Mouse (Mus musculus): ENCODE data around the gene Ift140. TPM values are rescaled to one million over a fixed set of nuclear protein-coding genes. Genes with fewer than 3 reads are reported as not detected.

The Ift140 gene
- polyA plus RNA-seq, 1 experiment from 2014 or later, result 28.4 TPM

DNA sequence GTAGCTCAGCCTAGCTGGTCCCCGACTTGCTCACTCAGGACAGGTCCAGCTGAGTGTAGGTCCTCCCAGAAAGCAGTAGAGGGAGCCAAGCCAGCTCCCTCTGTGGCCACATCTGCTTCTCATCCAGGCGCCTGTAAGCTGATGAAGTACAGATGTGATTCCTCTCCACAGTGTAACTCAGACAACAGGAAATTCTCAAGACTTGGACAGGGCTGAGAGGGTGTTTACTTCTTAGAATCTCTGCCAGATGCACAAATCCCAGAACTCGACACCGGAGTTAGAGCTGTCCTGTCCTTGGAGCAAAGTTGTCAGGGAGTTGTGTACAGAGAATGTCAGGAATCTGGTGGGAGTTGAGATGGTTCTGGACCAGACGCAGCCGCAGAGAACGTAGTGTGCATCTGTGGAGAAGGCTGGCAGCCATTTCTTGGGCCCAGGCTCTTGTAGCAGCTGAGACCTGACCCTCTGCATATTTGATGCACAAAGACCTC is 67.6 kb downstream of the Ift140 start, which contains the start of gene Tmem204:
TSS of gene Tmem204 (minus strand) at position 148 of the 488 bp plus-strand sequence.
- Histone ChIP-seq H3K9ac (replicated peaks; ENCODE audit: low read depth, low read length) (no peak within 1 kb of the TSS), H3K4me2 (ENCODE audit: low read length) (no peak within 1 kb of the TSS), H3K36me3 (ENCODE audit: control insufficient read depth, insufficient read depth) (no peaks in the 10 kb centered on the region), H3K27me3 (replicated peaks; ENCODE audit: control insufficient read depth, insufficient read depth, low read length) (no peaks in the 10 kb centered on the region), H3K9me3 (ENCODE audit: control insufficient read depth, low read length) (no peaks in the 10 kb centered on the region), H3K27ac (ENCODE audit: low read length) (no peak within 1 kb of the TSS), H3K4me3 (replicated peaks; ENCODE audit: low read length) (no peak within 1 kb of the TSS), H3K4me1 (replicated peaks; ENCODE audit: control insufficient read depth, insufficient read depth, low read length) (0 out of 2 replicates have a peak, but pooled peaks cover 2% of the 10 kb centered on the region)
- no peak for ATAC-seq
- 75% methylated on average over 7 of the region's 7 CpGs for WGBS

DNA sequence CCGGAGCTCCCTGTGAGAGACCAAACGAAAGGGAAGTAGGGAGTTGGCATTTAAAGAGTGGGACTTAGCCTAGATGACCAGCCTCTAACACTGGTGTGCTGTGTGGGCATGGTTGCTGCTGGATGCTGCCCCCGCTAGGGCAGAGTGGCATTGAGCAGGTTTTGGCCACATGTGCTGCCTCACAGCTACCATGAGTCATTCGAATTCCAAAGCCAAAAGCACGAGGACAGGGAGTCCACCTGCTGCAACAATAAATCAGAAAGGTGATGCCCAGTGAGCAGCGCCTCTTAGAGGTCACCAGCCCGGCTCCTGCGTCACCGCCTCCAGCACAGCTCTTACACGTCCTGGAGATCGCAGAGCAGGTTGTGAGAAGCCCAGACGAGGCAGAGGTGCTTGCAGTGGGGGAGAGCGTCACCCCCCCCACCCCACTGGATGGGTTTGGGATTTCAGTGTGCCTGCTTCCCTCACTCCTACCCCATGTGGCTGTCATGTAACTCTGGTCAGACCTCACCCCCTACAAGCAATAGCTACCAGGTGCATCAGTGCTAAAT is 69.0 kb downstream of the Ift140 start:
- Histone ChIP-seq H3K36me3 (ENCODE audit: control insufficient read depth, insufficient read depth) (0 out of 2 replicates have a peak, but pooled peaks cover 4% of the 10 kb centered on the region), H3K4me3 (replicated peaks; ENCODE audit: low read length) (no peak overlapping the region), H3K27ac (ENCODE audit: low read length) (no peak overlapping the region), H3K9me3 (ENCODE audit: control insufficient read depth, low read length) (no peaks in the 10 kb centered on the region), H3K4me1 (replicated peaks; ENCODE audit: control insufficient read depth, insufficient read depth, low read length) (no peaks in the 10 kb centered on the region), H3K4me2 (ENCODE audit: low read length) (no peak overlapping the region), H3K27me3 (replicated peaks; ENCODE audit: control insufficient read depth, insufficient read depth, low read length) (no peaks in the 10 kb centered on the region), H3K9ac (replicated peaks; ENCODE audit: low read depth, low read length) (no peak overlapping the region)
- 80% methylated on average over 13 of the region's 13 CpGs for WGBS
- ATAC-seq, result no peak

DNA sequence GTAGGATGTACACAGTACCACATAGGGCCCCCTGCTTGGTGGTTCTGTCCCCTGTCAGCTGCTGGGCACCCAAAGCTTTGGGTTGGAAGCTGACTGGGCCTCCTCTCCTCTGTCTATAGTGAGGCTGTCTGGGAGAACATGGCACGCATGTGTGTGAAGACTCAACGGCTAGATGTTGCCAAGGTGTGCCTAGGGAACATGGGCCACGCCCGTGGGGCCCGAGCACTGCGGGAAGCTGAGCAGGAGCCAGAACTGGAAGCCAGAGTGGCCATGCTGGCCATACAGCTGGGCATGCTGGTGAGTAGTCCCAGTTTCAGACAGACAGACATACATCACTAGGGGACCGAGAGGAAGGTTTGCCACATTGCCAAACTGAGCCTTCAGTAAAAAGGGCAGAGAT is 70.8 kb downstream of the Ift140 start:
- no peaks in the 10 kb centered on the region for H3K9me3 ChIP-seq (ENCODE audit: control insufficient read depth, low read length)
- no peak overlapping the region for H3K4me2 ChIP-seq (ENCODE audit: low read length)
- H3K27me3 ChIP-seq (replicated peaks; ENCODE audit: control insufficient read depth, insufficient read depth, low read length), result no peaks in the 10 kb centered on the region
- H3K4me3 ChIP-seq (replicated peaks; ENCODE audit: low read length), result no peak overlapping the region
- H3K4me1 ChIP-seq (replicated peaks; ENCODE audit: control insufficient read depth, insufficient read depth, low read length), result no peaks in the 10 kb centered on the region
- no peak overlapping the region for H3K27ac ChIP-seq (ENCODE audit: low read length)
- no peak overlapping the region for H3K9ac ChIP-seq (replicated peaks; ENCODE audit: low read depth, low read length)
- ATAC-seq, result no peak
- WGBS, result 89% methylated on average over 7 of the region's 7 CpGs
- 0 out of 2 replicates have a peak, but pooled peaks cover 4% of the 10 kb centered on the region for H3K36me3 ChIP-seq (ENCODE audit: control insufficient read depth, insufficient read depth)

DNA sequence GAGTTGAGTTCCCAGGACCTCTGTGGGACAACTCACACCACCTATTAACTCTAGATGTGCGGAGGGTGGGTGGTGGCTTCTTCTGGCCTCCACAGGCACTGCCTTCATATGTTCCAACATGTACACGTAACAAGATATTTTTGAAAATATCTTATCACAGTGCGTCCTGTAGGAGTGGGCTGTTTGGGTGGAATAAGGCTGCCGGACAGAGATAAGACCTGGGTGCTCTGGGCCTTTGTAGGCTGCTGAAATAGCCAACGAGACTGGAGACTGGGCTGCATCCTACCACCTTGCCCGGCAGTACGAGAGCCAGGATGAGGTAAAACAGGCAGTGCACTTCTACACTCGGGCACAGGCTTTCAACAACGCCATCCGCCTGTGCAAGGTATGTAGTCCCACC is 73.3 kb downstream of the Ift140 start:
- no peaks in the 10 kb centered on the region for H3K4me1 ChIP-seq (replicated peaks; ENCODE audit: control insufficient read depth, insufficient read depth, low read length)
- H3K9ac ChIP-seq (replicated peaks; ENCODE audit: low read depth, low read length), result no peak overlapping the region
- no peaks in the 10 kb centered on the region for H3K27me3 ChIP-seq (replicated peaks; ENCODE audit: control insufficient read depth, insufficient read depth, low read length)
- 92% methylated on average over 10 of the region's 10 CpGs for WGBS
- ATAC-seq, result no peak
- H3K27ac ChIP-seq (ENCODE audit: low read length), result no peak overlapping the region
- H3K9me3 ChIP-seq (ENCODE audit: control insufficient read depth, low read length), result no peaks in the 10 kb centered on the region
- no peak overlapping the region for H3K4me2 ChIP-seq (ENCODE audit: low read length)
- no peak overlapping the region for H3K4me3 ChIP-seq (replicated peaks; ENCODE audit: low read length)
- H3K36me3 ChIP-seq (ENCODE audit: control insufficient read depth, insufficient read depth), result peaks cover 8% of the 10 kb centered on the region; the same call in 1 of the 2 replicates

DNA sequence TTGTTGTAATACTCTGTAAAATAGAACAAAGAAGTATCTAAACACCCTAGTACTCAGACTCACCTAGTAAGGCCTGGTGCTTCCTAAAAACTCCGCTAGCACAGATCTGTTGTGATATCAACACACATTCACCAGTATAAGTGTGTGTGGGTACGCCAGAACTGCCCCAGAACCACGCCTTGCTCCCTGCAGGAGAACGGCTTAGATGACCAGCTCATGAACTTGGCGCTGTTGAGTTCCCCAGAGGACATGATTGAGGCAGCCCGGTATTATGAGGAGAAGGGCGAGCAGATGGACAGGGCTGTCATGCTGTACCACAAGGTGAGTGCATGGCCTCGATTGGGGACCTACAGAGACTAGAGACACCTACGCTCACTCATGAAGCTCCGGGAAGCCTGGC is 74.6 kb downstream of the Ift140 start:
- H3K9me3 ChIP-seq (ENCODE audit: control insufficient read depth, low read length), result no peaks in the 10 kb centered on the region
- H3K4me3 ChIP-seq (replicated peaks; ENCODE audit: low read length), result no peak overlapping the region
- peaks cover 8% of the 10 kb centered on the region; the same call in 1 of the 2 replicates for H3K36me3 ChIP-seq (ENCODE audit: control insufficient read depth, insufficient read depth)
- no peak overlapping the region for H3K9ac ChIP-seq (replicated peaks; ENCODE audit: low read depth, low read length)
- no peak overlapping the region for H3K4me2 ChIP-seq (ENCODE audit: low read length)
- H3K4me1 ChIP-seq (replicated peaks; ENCODE audit: control insufficient read depth, insufficient read depth, low read length), result no peaks in the 10 kb centered on the region
- ATAC-seq, result no peak
- H3K27ac ChIP-seq (ENCODE audit: low read length), result no peak overlapping the region
- H3K27me3 ChIP-seq (replicated peaks; ENCODE audit: control insufficient read depth, insufficient read depth, low read length), result no peaks in the 10 kb centered on the region
- WGBS, result 94% methylated on average over 10 of the region's 10 CpGs

DNA sequence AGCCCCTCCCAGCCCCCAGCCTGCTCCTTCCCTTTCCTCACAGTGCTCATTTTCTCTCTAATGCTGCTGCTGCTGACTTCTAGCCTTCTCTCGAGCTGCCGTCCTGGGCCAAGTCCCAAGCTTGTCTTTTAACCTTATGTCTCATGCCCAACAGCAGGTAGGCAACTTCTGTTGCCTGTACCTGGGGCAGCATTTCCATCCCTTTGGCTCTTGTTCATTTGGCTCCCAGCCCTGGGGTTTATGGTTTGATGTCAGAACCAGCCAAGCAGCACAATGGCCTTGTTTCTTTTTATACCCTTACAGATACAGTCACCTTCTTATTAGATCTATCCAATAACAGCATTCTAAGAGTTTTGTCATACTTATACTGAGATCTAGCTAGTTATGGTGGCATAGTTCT is 80.3 kb downstream of the Ift140 start:
- Histone ChIP-seq H3K4me1 (replicated peaks; ENCODE audit: control insufficient read depth, insufficient read depth, low read length) (no peaks in the 10 kb centered on the region), H3K9ac (replicated peaks; ENCODE audit: low read depth, low read length) (no peak overlapping the region), H3K27me3 (replicated peaks; ENCODE audit: control insufficient read depth, insufficient read depth, low read length) (no peaks in the 10 kb centered on the region), H3K4me2 (ENCODE audit: low read length) (no peak overlapping the region), H3K4me3 (replicated peaks; ENCODE audit: low read length) (no peak overlapping the region), H3K9me3 (ENCODE audit: control insufficient read depth, low read length) (no peaks in the 10 kb centered on the region), H3K36me3 (ENCODE audit: control insufficient read depth, insufficient read depth) (peaks cover 15% of the 10 kb centered on the region), H3K27ac (ENCODE audit: low read length) (no peak overlapping the region)
- ATAC-seq, result no peak
- 78% methylated on average over 2 of the region's 2 CpGs for WGBS

DNA sequence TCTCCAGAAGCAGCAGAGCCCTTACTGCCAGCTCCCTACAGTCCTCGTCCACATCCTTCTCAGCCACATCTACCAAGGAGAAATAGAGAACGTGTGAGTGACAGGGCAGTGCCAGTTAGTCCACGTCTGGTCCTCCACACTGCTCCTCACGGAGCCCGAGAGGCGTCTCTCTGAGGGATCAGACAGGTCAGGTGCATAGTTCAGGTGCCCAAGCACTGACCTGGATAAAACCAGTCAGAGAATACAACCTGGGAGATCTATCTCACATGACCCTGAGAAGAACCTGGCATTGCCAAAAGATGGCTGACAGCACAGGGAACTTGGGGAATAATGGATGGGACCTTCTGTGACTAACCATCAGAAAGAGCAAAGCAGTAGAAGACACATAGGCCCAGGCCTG is 84.2 kb downstream of the Ift140 start:
- H3K27me3 ChIP-seq (replicated peaks; ENCODE audit: control insufficient read depth, insufficient read depth, low read length), result no peaks in the 10 kb centered on the region

DNA sequence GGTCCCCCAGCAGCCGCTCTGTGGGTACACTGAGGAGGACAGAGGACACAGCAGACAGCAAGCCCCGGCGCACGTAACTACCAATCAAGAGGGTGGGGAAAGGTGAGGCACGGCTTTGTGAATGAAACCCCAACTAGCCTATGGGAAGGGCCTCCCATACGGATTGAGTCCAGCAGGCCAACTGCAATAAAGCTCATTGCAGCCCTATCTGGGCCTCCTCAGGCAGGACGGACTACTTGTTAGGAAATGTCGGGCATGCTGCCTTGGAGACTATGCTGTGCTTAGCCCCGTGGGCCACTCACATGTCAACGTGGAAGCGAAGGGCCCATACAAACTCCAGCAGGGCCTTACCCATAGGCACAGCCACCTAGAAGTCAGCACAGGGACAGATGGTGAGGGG is 85.5 kb downstream of the Ift140 start:
- no peak overlapping the region for H3K4me2 ChIP-seq (ENCODE audit: low read length)
- H3K9me3 ChIP-seq (ENCODE audit: control insufficient read depth, low read length), result no peaks in the 10 kb centered on the region
- ATAC-seq, result no peak
- H3K9ac ChIP-seq (replicated peaks; ENCODE audit: low read depth, low read length), result no peak overlapping the region
- no peak overlapping the region for H3K27ac ChIP-seq (ENCODE audit: low read length)
- H3K36me3 ChIP-seq (ENCODE audit: control insufficient read depth, insufficient read depth), result peaks cover 36% of the 10 kb centered on the region
- H3K27me3 ChIP-seq (replicated peaks; ENCODE audit: control insufficient read depth, insufficient read depth, low read length), result no peaks in the 10 kb centered on the region
- H3K4me1 ChIP-seq (replicated peaks; ENCODE audit: control insufficient read depth, insufficient read depth, low read length), result no peaks in the 10 kb centered on the region
- no peak overlapping the region for H3K4me3 ChIP-seq (replicated peaks; ENCODE audit: low read length)
- 90% methylated on average over 11 of the region's 11 CpGs for WGBS

More for the DNA sequence above, 84.2 kb downstream of the Ift140 start:
- Histone ChIP-seq H3K9ac (replicated peaks; ENCODE audit: low read depth, low read length) (no peak overlapping the region), H3K4me3 (replicated peaks; ENCODE audit: low read length) (no peak overlapping the region), H3K4me1 (replicated peaks; ENCODE audit: control insufficient read depth, insufficient read depth, low read length) (no peaks in the 10 kb centered on the region), H3K9me3 (ENCODE audit: control insufficient read depth, low read length) (no peaks in the 10 kb centered on the region), H3K4me2 (ENCODE audit: low read length) (no peak overlapping the region), H3K36me3 (ENCODE audit: control insufficient read depth, insufficient read depth) (peaks cover 34% of the 10 kb centered on the region), H3K27ac (ENCODE audit: low read length) (no peak overlapping the region)
- ATAC-seq, result no peak
- whole genome bisulfite sequencing, result 93% methylated on average over 6 of the region's 6 CpGs

DNA sequence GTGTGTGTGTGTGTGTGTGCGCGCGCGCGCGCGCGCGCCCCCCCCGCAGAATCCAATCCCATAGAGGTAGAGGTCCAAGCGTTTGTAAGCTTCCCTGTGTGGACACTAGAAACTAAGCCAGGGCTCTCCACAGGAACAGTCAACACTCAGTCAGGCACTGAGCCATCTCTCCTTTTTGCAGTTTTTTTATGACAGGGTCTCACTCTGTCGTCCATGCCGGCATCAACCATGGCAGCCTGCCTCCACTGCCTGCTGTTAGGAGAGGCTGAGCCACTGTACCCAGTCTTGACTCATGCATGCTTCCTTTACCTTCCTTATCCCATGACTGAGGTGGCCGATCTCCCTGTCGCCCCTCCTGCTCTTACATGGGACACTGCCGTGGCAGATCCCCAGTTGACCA is 91.9 kb downstream of the Ift140 start:
- H3K27me3 ChIP-seq (replicated peaks; ENCODE audit: control insufficient read depth, insufficient read depth, low read length), result no peaks in the 10 kb centered on the region
- 90% methylated on average over 7 of the region's 16 CpGs for WGBS
- H3K4me2 ChIP-seq (ENCODE audit: low read length), result no peak overlapping the region
- H3K9me3 ChIP-seq (ENCODE audit: control insufficient read depth, low read length), result no peaks in the 10 kb centered on the region
- H3K9ac ChIP-seq (replicated peaks; ENCODE audit: low read depth, low read length), result no peak overlapping the region
- no peak for ATAC-seq
- no peak overlapping the region for H3K4me3 ChIP-seq (replicated peaks; ENCODE audit: low read length)
- H3K36me3 ChIP-seq (ENCODE audit: control insufficient read depth, insufficient read depth), result peaks cover 24% of the 10 kb centered on the region
- H3K27ac ChIP-seq (ENCODE audit: low read length), result no peak overlapping the region
- H3K4me1 ChIP-seq (replicated peaks; ENCODE audit: control insufficient read depth, insufficient read depth, low read length), result peaks cover 8% of the 10 kb centered on the region; the same call in 1 of the 2 replicates

DNA sequence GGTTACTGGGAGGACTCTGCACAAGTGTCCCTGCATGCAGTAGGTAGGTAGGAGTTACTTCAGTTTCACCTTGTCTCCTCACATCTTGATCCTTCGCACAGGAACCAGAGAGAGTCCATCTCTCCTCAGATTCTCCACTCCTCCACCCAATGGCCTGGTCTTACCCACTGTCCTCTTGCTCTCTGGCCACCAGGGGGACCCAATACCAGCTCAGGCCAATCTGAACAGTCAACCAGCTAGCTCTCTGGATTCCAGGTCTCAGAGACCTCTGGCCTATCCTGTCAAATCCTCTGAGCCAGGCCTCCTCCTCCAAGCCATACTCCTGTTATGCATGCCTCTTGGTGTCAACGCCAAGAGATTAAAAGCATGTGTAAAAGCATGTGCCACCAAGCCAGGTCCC is 93.7 kb downstream of the Ift140 start:
- H3K9ac ChIP-seq (replicated peaks; ENCODE audit: low read depth, low read length), result no peak overlapping the region
- H3K4me1 ChIP-seq (replicated peaks; ENCODE audit: control insufficient read depth, insufficient read depth, low read length), result peaks cover 11% of the 10 kb centered on the region
- H3K9me3 ChIP-seq (ENCODE audit: control insufficient read depth, low read length), result no peaks in the 10 kb centered on the region
- no peak overlapping the region for H3K27ac ChIP-seq (ENCODE audit: low read length)
- no peak overlapping the region for H3K4me2 ChIP-seq (ENCODE audit: low read length)
- H3K27me3 ChIP-seq (replicated peaks; ENCODE audit: control insufficient read depth, insufficient read depth, low read length), result no peaks in the 10 kb centered on the region
- WGBS, result 81% methylated on average over 2 of the region's 2 CpGs
- ATAC-seq, result no peak
- H3K36me3 ChIP-seq (ENCODE audit: control insufficient read depth, insufficient read depth), result peaks cover 11% of the 10 kb centered on the region
- H3K4me3 ChIP-seq (replicated peaks; ENCODE audit: low read length), result no peak overlapping the region
